Mouse (Mus musculus) MEL (cell line): ENCODE data around the gene Rapgef1.

Experiments
- POLR2A ChIP-seq, 2 experiments: IDR thresholded peaks; 2 replicates each; pipeline ENCODE4 v1.6.1; 2011 to 2012; ENCODE audit warnings: low read length in 2 of 2, mild to moderate bottlenecking in 2 of 2, control low read depth in 1 of 2, improper control_type of control experiment in 1 of 2, low read depth in 1 of 2, moderate library complexity in 1 of 2; ENCODE audit not compliant: control insufficient read depth in 1 of 2, insufficient read depth in 1 of 2, poor library complexity in 1 of 2
- ZNF384 ChIP-seq: IDR thresholded peaks from 2 replicates; pipeline ENCODE4 v1.6.1; 2012; ENCODE audit warnings: low read depth, mild to moderate bottlenecking, inconsistent platforms, low read length, improper control_type of control experiment

DNA sequence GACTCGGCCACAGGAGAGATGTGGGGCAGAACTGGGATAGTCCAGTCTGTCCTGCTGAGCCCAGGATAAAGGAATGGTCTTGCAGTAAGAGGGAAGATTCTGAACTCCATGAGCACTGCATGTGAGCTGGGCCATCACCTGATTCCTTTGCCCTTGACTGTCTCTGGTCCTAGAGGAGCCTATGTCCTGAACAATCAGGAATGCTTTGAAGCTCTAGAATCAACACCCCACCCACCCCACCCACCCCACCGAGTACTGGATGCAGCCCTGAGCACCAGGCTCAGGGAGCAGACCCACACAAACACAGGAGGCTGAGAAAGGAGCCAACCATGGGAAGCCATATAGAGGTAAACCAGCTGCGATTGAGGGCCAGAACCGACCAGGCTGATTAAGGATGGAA is 129.0 kb downstream of the Rapgef1 start:
- TF ChIP-seq POLR2A (IDR thresholded peaks at IDR 0.05; ENCODE audit: control insufficient read depth in 1 of 2, insufficient read depth in 1 of 2, low read depth in 1 of 2, low read length in 2 of 2, poor library complexity in 1 of 2) (no peak), ZNF384 (no peak)
